Mouse (Mus musculus): ENCODE data around the gene Evi5.

Gene Evi5

GRCm38 (mm10) chr5:107869701-107870100 is 5.2 kb downstream of the Evi5 start:
- DNase-seq, result no peak

GRCm38 (mm10) chr5:107868905-107869424 is 5.9 kb downstream of the Evi5 start:
- peak; percentile 93 for DNase-seq

GRCm38 (mm10) chr5:107867970-107868904 is 6.7 kb downstream of the Evi5 start:
- peak; percentile 30 for DNase-seq

GRCm38 (mm10) chr5:107866127-107867126 is 8.5 kb downstream of the Evi5 start:
- DNase-seq, result no peak

- DNase-seq, result no peak
Measured at GRCm38 (mm10) chr5:107863971-107864370, 10.9 kb downstream of the Evi5 start.

GRCm38 (mm10) chr5:107858963-107859362 is 15.9 kb downstream of the Evi5 start:
- no peak for DNase-seq

GRCm38 (mm10) chr5:107855546-107855945 is 19.4 kb downstream of the Evi5 start:
- DNase-seq, result no peak

- no peak for DNase-seq
Measured at GRCm38 (mm10) chr5:107854556-107854955, 20.4 kb downstream of the Evi5 start.

GRCm38 (mm10) chr5:107853807-107854206 is 21.1 kb downstream of the Evi5 start:
- no peak for DNase-seq

- DNase-seq, result no peak
Measured at GRCm38 (mm10) chr5:107848964-107849363, 25.9 kb downstream of the Evi5 start.

- no peak for DNase-seq
Measured at GRCm38 (mm10) chr5:107847817-107848216, 27.1 kb downstream of the Evi5 start.

GRCm38 (mm10) chr5:107847349-107847748 is 27.6 kb downstream of the Evi5 start:
- DNase-seq, result peak; percentile 45

- no peak for DNase-seq
Measured at GRCm38 (mm10) chr5:107840549-107841238, 34.2 kb downstream of the Evi5 start.

- DNase-seq, result no peak
Measured at GRCm38 (mm10) chr5:107838891-107839644, 35.8 kb downstream of the Evi5 start.

- no peak for DNase-seq
Measured at GRCm38 (mm10) chr5:107834287-107834686, 40.6 kb downstream of the Evi5 start.

- DNase-seq, result no peak
Measured at GRCm38 (mm10) chr5:107831351-107831750, 43.6 kb downstream of the Evi5 start.

- no peak for DNase-seq
Measured at GRCm38 (mm10) chr5:107829998-107830560, 44.8 kb downstream of the Evi5 start, which contains the start of gene Ube2d2b. TSS of gene Ube2d2b (plus strand) at chr5:107830099.

GRCm38 (mm10) chr5:107822521-107822920 is 52.4 kb downstream of the Evi5 start:
- no peak for DNase-seq

- DNase-seq, result no peak
Measured at GRCm38 (mm10) chr5:107814651-107815050, 60.3 kb downstream of the Evi5 start.

- DNase-seq, result no peak
Measured at GRCm38 (mm10) chr5:107807496-107807895, 67.4 kb downstream of the Evi5 start.

GRCm38 (mm10) chr5:107802621-107803020 is 72.3 kb downstream of the Evi5 start:
- DNase-seq, result no peak

Measured in cerebellum, adult 11-12 months (tissue).